Mouse (Mus musculus) midbrain, embryonic 16.5 days (tissue): ENCODE data around the gene Mta2. TPM values are rescaled to one million over a fixed set of nuclear protein-coding genes. Genes with fewer than 3 reads are reported as not detected.

Experiments used
- ATAC-seq: fragments of 200-750 bp; cut with Nextera tagmentation; 2 replicates; pipeline ENCODE4 v1.8.0; 2017; ENCODE audit warnings: moderate TSS enrichment
- H3K27ac ChIP-seq: fragments of 300-500 bp; sonication (generic); 2 replicates; pipeline ENCODE4 v1.5.1; 2014; ENCODE audit warnings: mild to moderate bottlenecking, low read length, mixed read lengths
- H3K27me3 ChIP-seq: fragments of 300-500 bp; sonication (generic); 2 replicates; pipeline ENCODE4 v1.6.1; 2014; ENCODE audit warnings: low read depth, low read length, mixed read lengths; ENCODE audit not compliant: control insufficient read depth, insufficient read depth
- H3K36me3 ChIP-seq: fragments of 300-500 bp; sonication (generic); 2 replicates; pipeline ENCODE4 v1.6.1; 2014; ENCODE audit warnings: mild to moderate bottlenecking, low read length, moderate library complexity, mixed read lengths; ENCODE audit not compliant: control insufficient read depth, insufficient read depth
- H3K4me1 ChIP-seq: fragments of 300-500 bp; sonication (generic); 2 replicates; pipeline ENCODE4 v1.6.1; 2014; ENCODE audit warnings: mild to moderate bottlenecking, low read length, mixed read lengths; ENCODE audit not compliant: control insufficient read depth, insufficient read depth
- H3K4me2 ChIP-seq: fragments of 300-500 bp; sonication (generic); 2 replicates; pipeline ENCODE4 v1.6.1; 2014; ENCODE audit warnings: mild to moderate bottlenecking, low read length, mixed read lengths
- H3K4me3 ChIP-seq: fragments of 300-500 bp; sonication (generic); 2 replicates; pipeline ENCODE4 v1.5.1; 2014; ENCODE audit warnings: low read depth, mild to moderate bottlenecking, low read length, moderate library complexity, mixed read lengths
- H3K9ac ChIP-seq: fragments of 300-500 bp; sonication (generic); 2 replicates; pipeline ENCODE4 v1.6.1; 2014; ENCODE audit warnings: low read depth, low read length, mixed read lengths
- H3K9me3 ChIP-seq: fragments of 300-500 bp; sonication (generic); replicated peaks from 2 replicates; pipeline ENCODE4 v1.6.1; 2014; ENCODE audit warnings: mild to moderate bottlenecking, low read length, mixed read lengths; ENCODE audit not compliant: control insufficient read depth, poor library complexity, severe bottlenecking
- WGBS: fragments of 180-500 bp; shearing (Covaris S2); extraction: QIAGEN DNeasy Blood & Tissue Kit; methylation state at CpG from one replicate; pipeline ENCODE4 v1.1.7; 2014; 5-methylcytosine and 5-hydroxymethylcytosine counted together
- polyA plus RNA-seq: library from polyadenylated mRNA; unstranded; fragments of >200 nt; fragmentation: Nextera tagmentation; extraction: Ambion mirVana; gene quantifications from 2 replicates; pipeline ENCODE4 v1.2.1, GENCODE M21; 2015

Mta2 gene
- polyA plus RNA-seq, 1 experiment from 2014 or later: 108 TPM

DNA sequence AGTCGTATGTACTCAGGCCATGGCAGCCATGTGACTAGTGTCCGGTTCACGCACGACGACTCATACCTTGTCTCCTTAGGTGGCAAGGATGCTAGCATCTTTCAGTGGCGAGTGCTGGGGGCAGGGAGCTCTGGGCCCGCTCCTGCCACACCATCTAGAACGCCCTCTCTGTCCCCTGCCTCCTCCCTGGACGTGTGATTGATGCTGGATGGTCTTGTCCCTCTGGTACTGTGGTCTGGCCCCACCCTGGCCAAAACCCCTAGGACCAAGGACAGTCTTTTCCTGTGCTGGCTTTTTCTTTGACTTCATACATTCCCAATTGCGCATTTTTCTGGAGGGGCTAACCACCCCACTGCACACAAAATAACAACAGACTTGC, 550 bp upstream of the Mta2 start:
- peak overlapping the region; percentile 64 for H3K9ac ChIP-seq
- peak overlapping the region; percentile 44; the same call in 1 of the 2 replicates for H3K27ac ChIP-seq
- H3K4me3 ChIP-seq: peak overlapping the region; percentile 92
- 34% methylated on average over 10 of the region's 10 CpGs for WGBS
- H3K9me3 ChIP-seq: no peaks in the 10 kb centered on the region
- peak overlapping the region; percentile 57 for H3K4me2 ChIP-seq
- H3K36me3 ChIP-seq: peaks cover 11% of the 10 kb centered on the region
- peak; percentile 51 for ATAC-seq
- peaks cover 28% of the 10 kb centered on the region for H3K4me1 ChIP-seq
- H3K27me3 ChIP-seq: no peaks in the 10 kb centered on the region

DNA sequence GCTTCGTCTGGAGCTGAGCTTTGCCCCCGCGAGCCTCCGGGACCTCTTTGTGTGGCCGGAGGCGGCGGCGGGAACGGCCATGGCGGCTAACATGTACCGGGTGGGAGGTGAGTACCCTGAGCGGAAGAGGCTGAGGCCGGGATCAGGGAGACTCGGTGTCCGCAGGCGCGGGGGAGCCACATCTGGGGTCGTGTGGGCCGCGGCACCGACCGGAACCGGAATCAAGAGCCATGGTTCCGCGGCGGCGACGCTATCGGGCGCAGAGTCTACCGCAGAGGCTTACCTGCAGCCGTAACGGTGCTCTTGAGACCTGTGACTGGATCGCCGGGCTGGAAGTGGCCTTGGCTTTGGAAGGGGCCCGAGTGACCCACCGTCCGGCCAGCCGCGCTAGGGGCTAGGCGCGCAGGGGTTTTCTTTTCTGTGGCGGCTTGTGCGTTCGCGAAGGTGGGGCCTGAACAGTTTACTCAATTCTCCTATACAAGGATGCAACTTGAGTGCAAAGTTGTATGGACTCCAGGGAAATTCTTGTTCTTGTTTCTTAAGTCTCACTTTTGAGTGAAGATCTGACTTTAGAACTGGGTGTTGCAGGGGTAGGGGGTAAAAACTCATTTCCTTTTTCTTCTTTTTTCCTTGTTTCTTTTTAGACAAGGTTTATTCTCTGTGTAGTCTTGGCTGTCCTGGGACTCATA, 745 bp downstream of the Mta2 start:
- WGBS: under 1% methylated on average over 46 of the region's 46 CpGs
- peak overlapping the region; percentile 92 for H3K4me3 ChIP-seq

DNA sequence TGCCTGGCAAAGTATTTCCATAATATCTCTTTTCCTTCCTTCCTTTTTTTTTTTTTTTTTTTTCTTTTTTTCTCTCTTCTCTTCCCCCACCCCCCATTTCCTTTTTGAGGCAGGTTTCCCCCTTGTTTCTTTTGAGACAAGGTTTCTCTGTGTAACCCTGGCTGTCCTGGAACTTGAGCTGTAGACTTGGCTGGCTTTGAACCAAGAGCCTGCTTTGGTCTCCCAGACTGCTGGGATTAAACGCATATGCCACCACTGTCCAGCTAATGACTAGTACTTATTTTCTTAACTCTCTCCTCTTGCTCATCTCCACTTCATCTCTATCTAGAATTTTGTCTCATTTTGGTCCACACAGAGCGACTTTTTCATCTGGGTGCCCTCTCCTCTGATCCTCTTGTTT, 1.4 kb downstream of the Mta2 start:
- Histone ChIP-seq H3K4me2 (peak overlapping the region; percentile 57), H3K27ac (no peak overlapping the region), H3K9me3 (no peaks in the 10 kb centered on the region), H3K27me3 (no peaks in the 10 kb centered on the region), H3K36me3 (peaks cover 25% of the 10 kb centered on the region), H3K4me3 (peak overlapping the region; percentile 92), H3K9ac (peak overlapping the region; percentile 98), H3K4me1 (peaks cover 28% of the 10 kb centered on the region)
- WGBS: 74% methylated on average over 2 of the region's 2 CpGs
- ATAC-seq: no peak

More for the DNA sequence above, 745 bp downstream of the Mta2 start:
- H3K36me3 ChIP-seq: peaks cover 19% of the 10 kb centered on the region
- H3K4me2 ChIP-seq: peak overlapping the region; percentile 57
- peaks cover 28% of the 10 kb centered on the region for H3K4me1 ChIP-seq
- H3K27me3 ChIP-seq: no peaks in the 10 kb centered on the region
- H3K9ac ChIP-seq: peak overlapping the region; percentile 98
- H3K9me3 ChIP-seq: no peaks in the 10 kb centered on the region
- ATAC-seq: peak; percentile 80
- peak overlapping the region; percentile 96 for H3K27ac ChIP-seq

DNA sequence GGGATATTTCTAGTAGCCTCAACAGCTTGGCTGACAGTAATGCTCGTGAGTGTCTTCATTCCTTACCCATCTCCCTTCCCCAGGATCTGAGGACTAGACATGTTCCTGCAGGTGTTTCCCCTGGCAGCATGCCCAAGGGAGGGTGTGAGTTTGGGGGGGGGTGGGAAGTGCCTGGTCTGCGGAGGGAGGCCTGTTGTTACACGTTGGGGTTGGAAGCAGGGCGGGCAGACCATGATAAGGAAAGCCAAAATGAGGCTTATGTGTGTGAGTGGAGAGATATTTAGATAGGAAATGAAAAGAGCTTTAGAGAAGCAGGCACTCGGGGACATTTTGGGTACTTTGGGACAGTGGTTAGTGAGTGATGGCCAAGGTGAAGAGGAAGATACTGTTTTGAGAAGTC, 2.4 kb downstream of the Mta2 start:
- H3K4me1 ChIP-seq: peaks cover 28% of the 10 kb centered on the region
- WGBS: 74% methylated on average over 5 of the region's 5 CpGs
- H3K27ac ChIP-seq: no peak overlapping the region
- H3K9ac ChIP-seq: peak overlapping the region; percentile 40; the same call in 1 of the 2 replicates
- no peak for ATAC-seq
- no peak overlapping the region for H3K4me3 ChIP-seq
- peak overlapping the region; percentile 27; the same call in 1 of the 2 replicates for H3K4me2 ChIP-seq
- H3K36me3 ChIP-seq: peaks cover 34% of the 10 kb centered on the region
- H3K9me3 ChIP-seq: no peaks in the 10 kb centered on the region
- no peaks in the 10 kb centered on the region for H3K27me3 ChIP-seq

DNA sequence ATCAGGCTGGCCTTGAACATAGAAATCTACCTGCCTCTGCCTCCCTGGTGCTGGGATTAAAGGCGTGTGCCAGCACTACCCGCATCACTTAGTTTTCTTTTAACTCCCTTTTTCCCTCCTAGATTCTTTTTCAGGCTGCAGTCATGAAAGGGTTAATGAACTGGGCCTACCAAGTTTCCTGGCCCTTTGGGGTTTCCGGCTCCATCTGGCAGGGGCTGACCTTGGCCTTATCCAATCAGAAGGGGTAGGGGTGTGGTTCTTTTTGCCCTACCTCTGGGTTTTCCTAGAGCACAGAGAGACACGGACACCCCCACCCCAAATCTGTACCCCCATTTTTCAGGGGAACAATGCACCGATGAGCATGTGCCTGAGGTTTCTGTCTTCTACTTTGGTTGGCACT, 3.1 kb downstream of the Mta2 start:
- Histone ChIP-seq H3K9ac (no peak overlapping the region), H3K4me2 (peak overlapping the region; percentile 27; the same call in 1 of the 2 replicates), H3K27me3 (no peaks in the 10 kb centered on the region), H3K36me3 (peaks cover 38% of the 10 kb centered on the region), H3K27ac (no peak overlapping the region), H3K4me3 (no peak overlapping the region), H3K4me1 (peaks cover 28% of the 10 kb centered on the region), H3K9me3 (no peaks in the 10 kb centered on the region)
- WGBS: 33% methylated on average over 5 of the region's 5 CpGs
- no peak for ATAC-seq

DNA sequence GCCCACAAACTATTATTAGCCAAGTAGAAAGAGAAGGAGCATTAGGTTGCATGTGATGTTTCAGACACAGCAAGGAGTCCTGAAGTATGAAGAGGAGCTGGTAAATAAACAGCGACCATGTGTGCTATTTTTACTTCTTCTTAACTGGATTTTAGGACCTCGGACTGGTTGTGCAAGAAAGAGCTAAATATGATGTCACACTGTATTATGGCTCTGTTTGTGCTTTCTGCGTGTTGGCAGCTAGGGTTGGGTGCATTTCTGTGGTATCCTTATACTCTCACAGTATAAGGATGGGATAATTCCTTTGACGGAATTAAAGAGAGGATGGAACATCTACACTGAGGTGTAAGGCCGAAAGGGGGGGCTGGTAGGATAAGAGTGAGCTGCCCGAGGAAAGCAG, 3.6 kb downstream of the Mta2 start:
- no peaks in the 10 kb centered on the region for H3K9me3 ChIP-seq
- H3K36me3 ChIP-seq: peaks cover 38% of the 10 kb centered on the region
- H3K4me1 ChIP-seq: peaks cover 28% of the 10 kb centered on the region
- H3K4me2 ChIP-seq: peak overlapping the region; percentile 27; the same call in 1 of the 2 replicates
- no peak overlapping the region for H3K27ac ChIP-seq
- H3K4me3 ChIP-seq: no peak overlapping the region
- ATAC-seq: no peak
- H3K9ac ChIP-seq: no peak overlapping the region
- WGBS: 92% methylated on average over 6 of the region's 6 CpGs
- no peaks in the 10 kb centered on the region for H3K27me3 ChIP-seq

DNA sequence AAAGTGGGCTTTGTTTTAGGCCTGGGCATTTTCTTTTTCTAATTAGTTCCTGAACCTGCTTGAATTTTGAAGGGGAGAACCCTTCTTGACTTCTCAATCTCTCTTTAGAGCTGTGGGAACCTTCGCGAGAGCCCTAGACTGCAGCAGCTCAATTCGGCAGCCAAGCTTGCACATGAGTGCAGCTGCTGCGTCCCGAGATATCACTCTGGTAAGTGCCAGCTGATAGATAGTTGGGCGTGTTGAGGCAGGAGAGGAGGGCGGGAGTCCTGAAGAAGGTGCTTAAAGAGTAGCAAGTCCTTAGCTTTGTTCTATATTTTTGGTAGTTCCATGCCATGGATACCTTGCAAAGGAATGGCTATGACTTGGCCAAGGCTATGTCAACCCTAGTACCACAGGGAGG, 5.3 kb downstream of the Mta2 start:
- Histone ChIP-seq H3K27ac (no peak overlapping the region), H3K27me3 (no peaks in the 10 kb centered on the region), H3K4me3 (no peak overlapping the region), H3K4me2 (no peak overlapping the region), H3K9me3 (no peaks in the 10 kb centered on the region), H3K36me3 (peaks cover 50% of the 10 kb centered on the region), H3K4me1 (peaks cover 24% of the 10 kb centered on the region), H3K9ac (no peak overlapping the region)
- no peak for ATAC-seq
- 95% methylated on average over 7 of the region's 7 CpGs for whole genome bisulfite sequencing

DNA sequence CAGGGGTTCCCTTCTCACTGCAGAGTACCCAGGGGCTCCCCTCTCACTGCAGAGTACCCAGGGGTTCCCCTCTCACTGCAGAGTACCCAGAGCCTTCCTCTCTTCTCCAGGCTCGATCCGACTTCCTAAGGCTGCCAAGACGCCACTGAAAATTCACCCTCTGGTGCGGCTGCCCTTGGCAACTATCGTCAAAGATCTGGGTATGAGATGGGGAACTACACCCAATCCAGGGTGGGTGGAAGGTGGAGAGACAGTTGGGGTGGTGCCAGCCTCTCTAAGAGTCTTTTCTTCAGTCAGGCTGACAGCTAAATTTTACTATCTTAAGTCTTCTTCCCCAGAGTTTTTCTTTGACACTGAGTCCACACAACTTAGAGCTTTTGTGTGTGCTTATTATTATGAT, 8.5 kb downstream of the Mta2 start:
- Histone ChIP-seq H3K27me3 (no peaks in the 10 kb centered on the region), H3K9ac (no peak overlapping the region), H3K9me3 (no peaks in the 10 kb centered on the region), H3K27ac (no peak overlapping the region), H3K4me1 (peaks cover 22% of the 10 kb centered on the region), H3K4me2 (no peak overlapping the region), H3K4me3 (no peak overlapping the region), H3K36me3 (peaks cover 50% of the 10 kb centered on the region)
- 94% methylated on average over 5 of the region's 5 CpGs for WGBS
- no peak for ATAC-seq

DNA sequence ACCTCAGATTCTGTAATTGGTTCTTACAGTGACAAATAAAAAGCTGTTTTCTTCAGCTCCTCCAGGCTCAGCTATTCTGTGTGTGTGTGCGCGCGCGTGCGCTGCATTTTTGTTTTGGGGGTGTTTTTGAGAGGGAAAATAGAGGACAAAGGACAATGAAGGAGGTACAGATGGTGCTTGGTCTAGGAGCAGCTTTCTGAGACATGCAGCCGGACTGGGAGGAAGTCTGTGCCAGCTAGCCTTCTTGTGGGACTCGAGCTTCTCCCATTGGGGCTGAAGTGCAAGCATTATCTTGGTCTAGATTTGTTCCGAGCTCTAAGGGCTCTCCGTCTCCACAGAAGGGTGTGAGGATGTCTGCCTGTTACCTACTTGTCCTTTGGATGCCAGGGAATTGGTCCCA, 10.6 kb downstream of the Mta2 start:
- no peak overlapping the region for H3K9ac ChIP-seq
- H3K36me3 ChIP-seq: peaks cover 41% of the 10 kb centered on the region
- H3K4me2 ChIP-seq: no peak overlapping the region
- no peak for ATAC-seq
- H3K4me3 ChIP-seq: no peak overlapping the region
- no peaks in the 10 kb centered on the region for H3K9me3 ChIP-seq
- peak overlapping the region; percentile 3; the same call in 1 of the 2 replicates for H3K27ac ChIP-seq
- H3K27me3 ChIP-seq: no peaks in the 10 kb centered on the region
- H3K4me1 ChIP-seq: peaks cover 19% of the 10 kb centered on the region
- 78% methylated on average over 9 of the region's 9 CpGs for WGBS
